Mouse (Mus musculus) mouse trophoblast stem cell (cell line): ENCODE results near the gene Ccn6.
"Not testable (repeated sequence)": the region's sequence is repeated elsewhere in the genome, so short reads cannot be mapped to it uniquely, and the experiment has no call there.

Experiments
- in situ Hi-C, 2 experiments: fragments of 300-500 bp; cut with MseI, MboI; formaldehyde crosslinking; loops; 2 replicates in 1 of 2; 3 replicates in 1 of 2; pipeline ENCODE4 v1.15.1; 2025

Gene Ccn6

GRCm38 (mm10) chr10:39163694-39164093 lies at the start of gene Ccn6:
Gene Ccn6 (minus strand): TSS chr10:39163794.
- in situ Hi-C loops = no loop called here

- in situ Hi-C loops = no loop called here
Measured at GRCm38 (mm10) chr10:39210031-39210430, 46.4 kb upstream of the Ccn6 start.

DNA sequence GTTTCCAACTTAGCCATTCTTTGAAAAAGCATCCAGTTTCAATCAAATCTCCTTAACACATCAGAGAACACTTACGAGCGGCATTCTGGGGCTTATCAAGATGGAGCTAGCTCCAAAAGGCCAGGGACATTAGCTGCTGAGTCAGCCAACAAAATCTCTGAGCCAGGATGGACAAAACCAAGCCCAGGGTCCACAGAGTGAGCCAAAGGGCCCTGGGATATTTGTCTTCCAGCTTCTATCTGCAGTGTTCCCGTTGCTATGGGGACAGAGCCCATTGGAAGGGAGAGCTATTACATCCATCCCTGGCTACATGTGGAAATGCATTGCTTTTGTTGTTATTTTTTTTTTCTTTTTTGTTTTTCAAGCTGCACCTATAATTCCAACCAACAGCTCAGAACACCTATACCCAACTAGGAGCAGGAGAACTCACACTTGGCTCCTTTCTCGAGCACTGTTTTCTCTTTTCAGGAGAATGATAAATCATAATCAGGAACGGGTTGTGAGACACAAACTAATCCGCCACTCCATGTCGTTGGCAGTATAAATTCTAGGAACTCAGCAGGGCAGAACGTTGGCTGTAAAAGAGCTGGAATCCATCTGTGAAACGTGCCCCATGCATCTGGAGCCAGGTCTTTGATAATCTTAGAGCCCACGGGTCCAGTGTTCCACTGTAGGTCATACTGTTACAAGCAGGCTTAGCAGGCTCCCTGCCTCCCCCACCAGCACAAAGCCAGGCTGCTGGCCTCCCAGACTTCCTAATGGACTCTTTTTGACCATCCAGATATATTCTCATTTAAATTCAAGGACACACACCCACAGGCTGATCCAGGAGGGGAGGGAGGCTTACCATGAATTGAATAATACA lies 45.8 kb upstream of the Ccn6 start:
- in situ Hi-C loops = no loop called here

- in situ Hi-C loops = no loop called here
Measured at GRCm38 (mm10) chr10:39208712-39209111, 45.1 kb upstream of the Ccn6 start.

GRCm38 (mm10) chr10:39207310-39207855 lies 43.8 kb upstream of the Ccn6 start:
- in situ Hi-C loops = no loop called here

DNA sequence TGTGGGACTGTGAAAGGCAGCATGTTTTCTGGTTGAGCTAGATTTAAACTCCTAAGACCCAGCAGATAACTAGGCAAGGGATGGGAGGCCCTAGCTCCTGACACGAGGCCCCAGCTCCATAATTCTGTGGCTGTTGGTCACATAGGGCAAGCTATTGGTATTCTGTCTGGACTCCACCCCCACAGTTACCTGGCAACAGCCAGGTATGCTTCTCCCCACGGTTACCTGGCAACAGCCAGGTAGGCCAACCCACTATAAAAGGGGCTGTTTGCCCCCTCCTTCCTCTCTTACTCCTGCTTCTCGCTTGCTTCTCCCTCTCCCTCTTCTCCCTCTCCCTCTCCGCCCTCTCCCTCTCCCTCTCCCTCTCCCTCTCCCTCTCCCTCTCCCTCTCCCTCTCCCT lies 38.9 kb upstream of the Ccn6 start:
- in situ Hi-C loops = no loop called here

DNA sequence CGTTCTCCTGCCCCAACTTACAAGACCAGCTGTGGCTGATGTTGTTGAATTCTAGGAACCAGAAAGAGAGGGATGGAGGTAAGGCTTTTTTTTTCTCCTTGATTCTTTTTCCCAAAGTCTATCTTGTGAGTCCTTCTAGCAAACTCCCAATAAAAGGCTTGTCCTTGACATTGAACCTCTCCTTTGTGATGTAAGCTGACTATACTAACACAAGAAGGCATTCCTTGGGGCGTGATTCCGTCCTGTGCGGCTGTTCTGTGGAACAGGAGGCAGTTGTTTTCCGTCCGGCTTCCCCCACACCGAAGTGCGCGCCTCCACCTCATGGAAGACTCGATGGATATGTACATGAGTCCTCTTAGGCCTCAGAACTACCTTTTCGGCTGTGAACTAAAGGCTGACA lies 34.6 kb upstream of the Ccn6 start:
- in situ Hi-C loops = not testable (repeated sequence)

DNA sequence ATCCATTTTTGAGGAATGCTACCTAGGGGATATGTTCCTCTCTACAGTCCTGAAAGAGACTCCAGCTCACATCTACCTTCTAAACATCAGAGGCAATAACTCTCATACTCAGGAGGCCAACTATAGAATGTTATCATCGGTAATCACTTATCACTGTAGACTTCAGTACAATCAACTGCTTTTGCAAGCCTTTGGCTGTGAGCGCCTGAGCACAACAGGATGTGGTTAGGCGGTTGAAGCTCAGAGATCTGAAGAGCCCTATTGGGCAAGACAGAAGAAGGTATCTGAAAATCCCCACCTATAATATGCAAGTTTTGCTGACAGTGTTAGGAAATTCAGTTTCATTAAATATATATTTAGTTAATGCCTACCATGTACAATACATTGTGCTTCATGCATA lies 29.1 kb upstream of the Ccn6 start:
- in situ Hi-C loops = no loop called here

DNA sequence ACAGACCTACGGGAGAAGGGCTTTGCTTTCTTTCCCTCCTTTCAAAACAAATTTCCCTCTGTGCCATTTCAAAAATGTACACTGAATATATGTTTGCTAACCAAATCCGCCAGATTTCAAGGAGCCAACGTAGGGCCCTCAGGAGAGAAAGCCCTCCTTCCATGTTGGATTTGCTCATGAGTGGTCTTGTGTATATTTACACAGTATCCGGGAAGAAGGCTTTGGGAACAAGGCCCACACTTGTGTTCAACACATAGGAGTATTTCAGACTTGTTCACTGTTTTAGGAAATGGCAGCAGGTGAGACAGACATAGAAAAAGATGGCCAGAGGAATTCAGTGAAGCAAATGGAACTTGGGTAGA lies 21.9 kb upstream of the Ccn6 start:
- in situ Hi-C loops = no loop called here

GRCm38 (mm10) chr10:39184864-39185544 lies 21.4 kb upstream of the Ccn6 start:
- in situ Hi-C loops = no loop called here

- in situ Hi-C loops = no loop called here
Measured at GRCm38 (mm10) chr10:39176981-39177380, 13.4 kb upstream of the Ccn6 start.

DNA sequence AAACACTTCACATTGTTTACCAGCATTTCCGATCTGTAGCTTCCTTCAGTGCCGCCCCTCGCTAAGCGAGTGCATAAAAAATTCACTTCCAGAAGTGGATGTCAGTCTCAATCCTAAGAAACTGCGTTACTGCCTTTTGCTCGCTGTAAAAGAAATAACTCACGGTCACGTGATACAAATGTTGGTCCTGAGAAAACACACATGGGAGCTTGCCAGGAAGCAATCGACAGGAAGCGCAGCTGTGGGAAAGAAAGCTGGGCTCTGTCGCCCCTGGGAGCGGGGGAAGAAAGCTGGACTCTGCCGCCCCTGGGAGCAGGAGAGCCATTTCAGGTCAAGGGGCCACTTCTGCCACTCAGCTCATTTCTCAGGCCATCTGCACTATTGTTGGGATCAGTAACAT lies 9.5 kb upstream of the Ccn6 start:
- in situ Hi-C loops = loop anchor here (5.0 kb wide), 2 partner anchors 344 to 349 kb away; no protein-coding TSS in a partner anchor

- in situ Hi-C loops = loop anchor here (5.0 kb wide), 2 partner anchors 345 to 350 kb away; no protein-coding TSS in a partner anchor
Measured at GRCm38 (mm10) chr10:39172540-39172931, 8.9 kb upstream of the Ccn6 start.

GRCm38 (mm10) chr10:39171603-39172539 lies 8.3 kb upstream of the Ccn6 start:
- in situ Hi-C loops = loop anchor here (5.0 kb wide), 2 partner anchors 345 to 350 kb away; no protein-coding TSS in a partner anchor

DNA sequence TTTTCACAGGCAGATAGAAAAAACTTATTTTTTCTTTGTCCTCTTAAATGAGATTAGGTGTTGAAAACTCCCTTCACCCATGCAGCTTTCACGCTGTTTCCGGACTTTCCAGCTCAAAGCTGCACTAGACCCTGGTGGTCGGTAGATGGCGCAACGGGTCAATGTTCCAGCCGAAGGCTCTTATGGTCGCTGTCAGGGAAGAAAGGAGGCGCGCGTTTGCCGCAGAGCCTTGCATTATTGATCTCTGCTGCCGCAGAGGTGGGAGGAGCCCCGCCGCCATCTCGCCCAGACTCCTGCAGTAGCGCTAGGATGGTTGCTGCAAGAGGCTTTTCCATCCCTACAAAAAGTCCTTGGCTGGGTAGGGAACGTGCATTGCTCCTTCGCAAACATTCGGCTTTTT lies 7.5 kb upstream of the Ccn6 start:
- in situ Hi-C loops = loop anchor here (5.0 kb wide), 2 partner anchors 346 to 351 kb away; no protein-coding TSS in a partner anchor

GRCm38 (mm10) chr10:39170706-39171105 lies 7.1 kb upstream of the Ccn6 start:
- in situ Hi-C loops = loop anchor here (5.0 kb wide), 2 partner anchors 347 to 352 kb away; no protein-coding TSS in a partner anchor

- in situ Hi-C loops = loop anchor here (5.0 kb wide), 2 partner anchors 347 to 352 kb away; no protein-coding TSS in a partner anchor
Measured at GRCm38 (mm10) chr10:39170181-39170580, 6.6 kb upstream of the Ccn6 start.

DNA sequence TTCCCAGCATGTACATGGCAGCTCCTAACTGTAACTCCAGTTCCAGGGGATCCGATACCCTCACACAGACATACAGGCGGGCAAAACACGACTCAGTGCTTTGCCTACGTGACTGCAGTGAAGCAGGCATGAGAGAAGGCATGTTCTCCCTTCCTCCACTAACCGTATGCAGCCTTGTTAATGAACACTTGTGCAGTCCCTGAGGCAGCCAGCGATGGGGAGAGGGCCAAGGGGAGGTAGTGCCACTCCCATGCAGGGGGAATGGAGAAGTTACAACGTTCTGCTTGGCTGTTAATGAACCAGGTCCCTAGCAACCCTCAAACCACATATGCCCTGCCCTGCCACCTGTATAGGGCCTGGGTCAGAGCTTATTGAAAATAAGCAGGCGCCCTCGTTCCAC lies 6.0 kb upstream of the Ccn6 start:
- in situ Hi-C loops = loop anchor here (5.0 kb wide), 2 partner anchors 348 to 353 kb away; no protein-coding TSS in a partner anchor

GRCm38 (mm10) chr10:39167611-39168010 lies 4.0 kb upstream of the Ccn6 start:
- in situ Hi-C loops = no loop called here

DNA sequence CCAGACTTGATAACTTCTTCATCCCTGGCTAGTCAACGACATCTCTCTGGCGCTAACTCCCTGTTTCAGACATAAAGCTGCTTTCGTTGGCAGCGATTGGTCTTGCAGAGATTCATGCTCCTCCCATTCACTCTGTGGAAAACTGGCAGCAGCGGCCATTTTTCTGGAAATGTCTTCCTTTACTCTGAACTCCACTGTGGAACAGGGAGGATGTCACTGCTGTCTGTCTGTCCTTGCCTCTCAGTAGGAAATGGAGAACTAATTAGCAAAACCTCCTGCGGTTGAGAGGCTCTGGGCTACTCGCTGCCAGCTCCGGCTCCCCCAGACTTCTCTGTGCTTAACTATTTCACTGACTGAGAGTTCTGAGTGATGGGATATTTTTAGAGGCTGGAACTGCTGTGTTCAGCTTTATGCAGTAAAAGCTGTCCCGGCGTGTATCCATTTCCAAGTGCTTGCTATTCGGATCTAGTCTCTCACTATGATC lies 2.1 kb upstream of the Ccn6 start:
- in situ Hi-C loops = no loop called here
